Mouse (Mus musculus): ENCODE measurements at regions not wholly inside any gene's neighbourhood (a gene's known extent, or its start where the extent isn't known, plus 50 kb on each side); places are given as distances from the start of the nearest gene placed in this dataset.
"Not testable (repeated sequence)": the region's sequence is repeated elsewhere in the genome, so short reads cannot be mapped to it uniquely, and the experiment has no call there.

GRCm38 (mm10) chr15:31987291-31987690 is 189.8 kb upstream of the Tas2r119 start:
- no peak for DNase-seq (ENCODE audit: low spot score)

- DNase-seq (ENCODE audit: low spot score) = no peak
Observed at GRCm38 (mm10) chr15:31989093-31989492, 188.0 kb upstream of the Tas2r119 start.

- no peak for DNase-seq (ENCODE audit: low spot score)
Observed at GRCm38 (mm10) chr15:31989593-31990290, 187.3 kb upstream of the Tas2r119 start.

GRCm38 (mm10) chr15:31997996-31998395 is 179.1 kb upstream of the Tas2r119 start:
- DNase-seq (ENCODE audit: low spot score) = no peak

- DNase-seq (ENCODE audit: low spot score) = no peak
Observed at GRCm38 (mm10) chr15:31999553-31999952, 177.5 kb upstream of the Tas2r119 start.

DNA sequence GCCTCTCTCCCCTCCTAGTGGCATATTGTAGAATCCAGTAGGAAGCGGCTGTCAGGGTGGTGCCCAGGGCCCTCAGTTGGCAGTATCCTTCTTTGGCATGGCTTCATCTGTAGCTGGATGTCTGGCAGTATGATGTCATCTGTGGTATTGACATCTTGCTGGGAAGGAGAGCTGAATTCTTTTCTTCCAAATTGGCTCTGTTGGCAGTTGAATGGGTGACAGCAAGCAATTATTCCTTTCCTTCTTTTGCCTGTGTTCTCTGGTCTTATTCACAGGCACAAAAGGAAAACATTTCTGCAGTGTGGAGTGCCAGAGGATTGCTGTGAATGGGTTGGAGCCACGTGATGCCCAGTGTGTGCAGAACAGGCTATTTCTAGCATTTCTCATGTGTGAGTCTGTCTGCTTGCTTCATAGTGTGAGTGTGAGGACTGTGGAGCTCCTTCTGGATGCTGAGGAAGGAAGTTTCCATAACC is 174.1 kb upstream of the Tas2r119 start:
- peak; percentile 6 for DNase-seq (ENCODE audit: low spot score)

GRCm38 (mm10) chr15:32003489-32003888 is 173.6 kb upstream of the Tas2r119 start:
- no peak for DNase-seq (ENCODE audit: low spot score)

DNA sequence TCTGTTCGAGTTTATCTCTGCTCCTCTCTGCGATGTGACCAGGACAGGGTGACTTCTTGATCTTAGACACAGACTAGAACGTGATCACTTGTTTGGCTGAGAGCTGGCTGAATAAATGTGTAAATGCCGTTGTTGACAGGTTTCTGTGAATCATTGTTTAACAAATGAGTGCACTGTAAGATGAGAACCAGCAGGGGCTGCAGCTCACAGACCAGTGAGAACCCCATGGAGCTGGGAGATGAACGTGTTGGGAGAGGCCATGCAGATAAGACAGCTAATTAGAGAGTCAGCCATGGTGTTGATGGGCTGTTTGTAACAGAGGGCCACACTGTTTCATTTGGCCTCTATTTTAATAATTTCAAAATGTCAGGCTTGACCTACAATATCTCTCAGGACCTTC is 171.1 kb upstream of the Tas2r119 start:
- DNase-seq (ENCODE audit: low spot score) = no peak

GRCm38 (mm10) chr15:32009818-32010217 is 167.3 kb upstream of the Tas2r119 start:
- no peak for DNase-seq (ENCODE audit: low spot score)

DNA sequence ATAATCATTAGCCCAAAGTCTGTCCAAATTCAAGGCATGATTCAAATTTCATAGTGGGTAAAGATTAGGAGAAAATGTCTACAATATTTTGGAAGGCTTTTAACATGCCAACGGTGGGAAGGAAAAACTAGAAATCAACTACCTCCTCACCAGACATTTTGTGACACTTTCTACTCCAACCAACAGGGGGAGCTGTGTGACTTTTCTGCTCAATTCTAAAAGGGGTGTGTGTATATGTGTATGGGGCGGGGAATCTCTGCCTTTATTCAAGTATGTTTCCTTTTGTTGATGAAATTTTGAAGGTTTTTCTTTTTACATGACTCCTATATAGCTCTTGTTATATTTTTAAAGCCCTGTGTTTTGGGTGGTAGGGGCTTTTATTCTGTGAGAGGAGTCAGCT is 165.0 kb upstream of the Tas2r119 start:
- DNase-seq (ENCODE audit: low spot score) = peak; percentile 30

DNA sequence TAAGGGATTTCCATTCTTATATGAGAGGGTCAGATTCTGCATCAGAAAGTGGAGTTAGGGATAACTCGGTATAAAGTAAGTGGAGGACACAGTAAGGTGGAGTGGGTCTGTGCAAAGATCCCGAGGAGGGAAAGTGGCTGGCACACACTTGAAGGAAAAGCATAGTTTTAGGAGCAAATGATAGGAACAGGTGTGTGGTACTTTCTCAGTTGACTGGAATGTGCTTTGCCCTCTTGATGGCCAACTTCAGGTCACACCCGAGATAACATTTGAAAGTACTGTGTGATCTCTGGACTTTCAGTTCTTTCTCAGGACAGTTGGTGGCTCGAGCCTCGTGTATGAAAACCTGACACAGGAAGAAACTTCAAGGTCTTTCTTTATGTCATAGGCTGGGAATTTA is 164.3 kb upstream of the Tas2r119 start:
- DNase-seq (ENCODE audit: low spot score) = no peak

DNA sequence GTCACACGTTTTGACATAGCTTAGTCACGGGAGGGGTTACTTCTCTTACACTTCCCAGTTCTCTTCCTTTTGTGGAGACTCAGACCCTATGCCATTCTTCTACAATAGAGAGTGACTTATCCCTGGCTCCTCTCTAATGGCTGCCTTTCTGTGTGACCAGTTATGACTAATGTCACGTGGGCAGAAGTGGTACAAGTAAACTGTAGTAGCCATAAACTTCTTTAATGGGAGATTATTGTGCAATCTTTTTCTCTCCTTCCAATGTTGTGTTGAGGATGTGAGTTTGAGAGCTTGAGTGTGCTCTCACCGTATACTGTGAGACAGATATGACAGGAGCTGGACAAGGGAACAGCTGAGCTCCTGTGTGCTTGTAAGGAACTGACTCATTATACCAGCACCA is 161.9 kb upstream of the Tas2r119 start:
- DNase-seq (ENCODE audit: low spot score) = no peak

GRCm38 (mm10) chr15:32020323-32021008 is 156.6 kb upstream of the Tas2r119 start:
- no peak for DNase-seq (ENCODE audit: low spot score)

DNA sequence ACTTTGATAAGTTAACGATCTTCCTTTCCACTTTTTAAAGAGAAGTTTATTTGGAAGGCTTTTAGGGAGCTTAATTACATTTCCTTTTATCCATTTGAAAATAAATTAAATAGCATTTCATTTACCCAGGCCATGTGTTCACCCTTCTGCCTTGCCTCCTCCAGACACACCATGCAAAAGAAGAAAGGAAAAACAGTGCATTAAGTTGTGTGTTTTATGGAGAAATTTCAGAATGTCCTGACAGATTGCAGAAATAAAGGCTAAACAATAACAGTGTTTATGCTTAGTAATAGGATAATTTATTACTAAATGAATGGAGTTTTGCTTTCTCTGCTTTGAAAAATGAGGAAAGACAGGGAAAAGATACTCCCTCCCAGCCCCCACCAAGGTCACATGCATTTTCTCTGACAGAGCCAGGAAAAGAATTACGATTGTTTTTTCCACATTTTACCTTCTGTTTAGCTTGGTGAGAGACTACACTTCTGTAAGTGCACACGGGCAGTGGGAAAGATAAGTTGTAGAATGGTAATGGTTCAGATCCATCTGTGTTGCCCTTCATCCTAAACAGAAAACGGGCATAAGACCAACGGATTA is 156.0 kb upstream of the Tas2r119 start:
- no peak for DNase-seq (ENCODE audit: low spot score)

- no peak for DNase-seq (ENCODE audit: low spot score)
Observed at GRCm38 (mm10) chr15:32034091-32034490, 143.0 kb upstream of the Tas2r119 start.

GRCm38 (mm10) chr15:32034790-32035189 is 142.3 kb upstream of the Tas2r119 start:
- no peak for DNase-seq (ENCODE audit: low spot score)

DNA sequence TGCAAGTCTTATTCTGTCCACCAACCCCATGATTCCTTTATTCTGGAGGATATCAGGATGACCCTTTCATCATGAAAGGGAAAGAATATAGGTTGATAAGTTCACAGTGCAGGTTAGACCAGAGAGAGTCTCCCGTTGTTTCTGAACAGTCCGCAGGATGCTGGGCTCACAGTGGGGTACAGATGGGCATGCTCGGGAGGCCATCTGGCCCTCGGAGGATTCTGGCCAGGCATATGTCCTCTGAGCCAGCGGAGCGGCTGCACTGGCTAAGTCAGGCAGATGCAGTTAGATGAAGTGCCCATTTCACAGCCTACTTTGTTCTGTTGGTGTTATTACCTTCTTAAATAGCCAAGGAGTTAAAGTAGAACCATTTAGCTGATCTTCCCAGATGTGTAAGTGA is 135.3 kb upstream of the Tas2r119 start:
- no peak for DNase-seq (ENCODE audit: low spot score)

- DNase-seq (ENCODE audit: low spot score) = peak; percentile 2
Observed at GRCm38 (mm10) chr15:32042173-32042572, 134.9 kb upstream of the Tas2r119 start.

DNA sequence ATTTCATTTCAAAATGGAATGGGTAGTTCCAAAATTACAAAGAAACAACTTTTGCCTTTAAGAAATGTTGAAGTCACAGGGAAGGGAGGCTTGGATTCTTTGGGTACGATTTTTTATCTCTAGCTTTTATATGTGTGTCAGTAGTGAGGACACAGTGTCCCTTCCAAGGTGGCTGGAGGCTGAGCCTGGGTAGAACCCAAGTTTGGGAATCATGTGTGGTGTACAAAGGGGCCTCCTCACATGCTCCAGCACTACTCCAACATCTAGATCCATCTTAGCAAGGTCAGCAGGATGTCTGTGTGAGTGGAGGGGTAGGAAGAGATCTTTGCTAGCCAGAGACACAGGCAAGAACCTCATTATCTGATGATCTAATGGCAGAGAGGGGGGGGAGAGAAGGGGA is 134.5 kb upstream of the Tas2r119 start:
- no peak for DNase-seq (ENCODE audit: low spot score)

DNA sequence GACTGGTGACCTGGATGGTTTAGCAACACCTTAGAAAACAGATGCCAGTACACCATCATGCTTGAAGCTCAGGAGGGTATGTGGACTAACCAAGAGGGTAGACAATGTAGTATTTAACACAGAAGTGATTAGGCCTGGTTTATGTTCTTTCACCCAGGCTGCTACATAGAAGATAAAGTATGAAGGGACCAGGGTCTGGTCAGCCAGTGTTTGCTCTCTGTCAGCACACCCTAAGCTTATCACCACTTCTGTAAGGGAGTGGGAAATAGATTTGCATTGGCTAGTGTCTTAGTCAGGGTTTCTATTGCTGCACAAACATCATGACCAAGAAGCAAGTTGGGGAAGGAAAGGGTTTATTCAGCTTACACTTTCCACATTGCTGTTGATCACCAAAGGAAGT is 133.9 kb upstream of the Tas2r119 start:
- no peak for DNase-seq (ENCODE audit: low spot score)

- not testable (repeated sequence) for DNase-seq (ENCODE audit: low spot score)
Observed at GRCm38 (mm10) chr15:32043670-32044069, 133.4 kb upstream of the Tas2r119 start.

- DNase-seq (ENCODE audit: low spot score) = no peak
Observed at GRCm38 (mm10) chr15:32048836-32049235, 128.3 kb upstream of the Tas2r119 start.

- DNase-seq (ENCODE audit: low spot score) = no peak
Observed at GRCm38 (mm10) chr15:32061573-32061972, 115.5 kb upstream of the Tas2r119 start.
